Mouse (Mus musculus): Measurements from ENCODE around the gene Ssu2. TPM values are rescaled to one million over a fixed set of nuclear protein-coding genes. Genes with fewer than 3 reads are reported as not detected.

Ssu2 gene
- polyA plus RNA-seq, 1 experiment, result 0.74 TPM

GRCm38 (mm10) chr6:112309330-112309938 is 78.4 kb downstream of the Ssu2 start:
- TF ChIP-seq POLR2A (IDR thresholded peaks at IDR 0.05; ENCODE audit: control insufficient read depth, extremely low read depth, insufficient read depth, low read length, poor library complexity) (no peak), CTCF (IDR thresholded peaks at IDR 0.05; ENCODE audit: borderline replicate concordance, control insufficient read depth, extremely low read depth, insufficient read depth, low read length, poor library complexity) (no peak)

More at GRCm38 (mm10) chr6:112309330-112309938, 78.4 kb downstream of the Ssu2 start:
- 87% methylated on average over 6 of the region's 6 CpGs for WGBS
- Histone ChIP-seq H3K4me1 (replicated peaks; ENCODE audit: control insufficient read depth, insufficient read depth, low read length) (no peaks in the 10 kb centered on the region), H3K36me3 (ENCODE audit: control insufficient read depth, insufficient read depth, low read length) (no peaks in the 10 kb centered on the region), H3K27ac (ENCODE audit: control insufficient read depth, insufficient read depth, low read length) (no peak overlapping the region), H3K27me3 (ENCODE audit: control insufficient read depth, insufficient read depth, low read length) (no peaks in the 10 kb centered on the region), H3K4me3 (ENCODE audit: control insufficient read depth, insufficient read depth, low read length) (no peak overlapping the region)
- DNase-seq, result no peak

Other genes starting within 250 kb of the Ssu2 start
- 1.9 and 2.4 TPM in 2 replicates for gene Lmcd1, start 114.3 kb downstream of the Ssu2 start, polyA plus RNA-seq (2012; rRNA removed)
- gene Cav3, start 71.5 kb upstream of the Ssu2 start, polyA plus RNA-seq (2012; rRNA removed), result 0.33 and 7.8 TPM in 2 replicates
- gene Oxtr, start 101.9 kb upstream of the Ssu2 start, polyA plus RNA-seq (2012; rRNA removed), result 0.50 and 0.56 TPM in 2 replicates